Mouse (Mus musculus): ENCODE results near the gene Arr3. TPM values are rescaled to one million over a fixed set of nuclear protein-coding genes. Genes with fewer than 3 reads are reported as not detected.

Gene Arr3
- total RNA-seq (2021) (not detected), polyA plus RNA-seq (2012; rRNA removed) (not detected in 2 replicates)
- long read RNA-seq = 0 reads

- DNase-seq = no peak
Measured at GRCm38 (mm10) chrX:100605314-100605713, at the start of gene Arr3. TSS of gene Arr3 (plus strand) at chrX:100605497.

GRCm38 (mm10) chrX:100556026-100556425 lies 49.3 kb upstream of the Arr3 start:
- no peak for DNase-seq

GRCm38 (mm10) chrX:100565696-100566095 lies 39.6 kb upstream of the Arr3 start:
- no peak for DNase-seq

GRCm38 (mm10) chrX:100571951-100572350 lies 33.3 kb upstream of the Arr3 start, which contains the start of gene Awat1:
TSS of gene Awat1 (plus strand) at chrX:100572251.
- DNase-seq = no peak

GRCm38 (mm10) chrX:100594791-100595190 lies 10.5 kb upstream of the Arr3 start, which contains the start of gene P2ry4:
TSS of gene P2ry4 (minus strand) at chrX:100594869.
- no peak for DNase-seq

GRCm38 (mm10) chrX:100597439-100597838 lies 7.9 kb upstream of the Arr3 start:
- peak; percentile 41 for DNase-seq

- no peak for DNase-seq
Measured at GRCm38 (mm10) chrX:100599755-100600154, 5.5 kb upstream of the Arr3 start.

- DNase-seq = no peak
Measured at GRCm38 (mm10) chrX:100618488-100618887, 13.2 kb downstream of the Arr3 start.

GRCm38 (mm10) chrX:100621366-100621765 lies 16.1 kb downstream of the Arr3 start:
- no peak for DNase-seq

GRCm38 (mm10) chrX:100624242-100624641 lies 18.9 kb downstream of the Arr3 start:
- no peak for DNase-seq

- DNase-seq = no peak
Measured at GRCm38 (mm10) chrX:100625146-100625545, 19.8 kb downstream of the Arr3 start.

- no peak for DNase-seq
Measured at GRCm38 (mm10) chrX:100625546-100625801, 20.2 kb downstream of the Arr3 start, which contains the start of gene Kif4. TSS of gene Kif4 (plus strand) at chrX:100625737.

- peak; percentile 92 for DNase-seq
Measured at GRCm38 (mm10) chrX:100625802-100626793, 20.8 kb downstream of the Arr3 start, which contains the start of gene Pdzd11. TSS of gene Pdzd11 (minus strand) at chrX:100626568.

GRCm38 (mm10) chrX:100629076-100629475 lies 23.8 kb downstream of the Arr3 start:
- DNase-seq = no peak

GRCm38 (mm10) chrX:100638477-100638876 lies 33.2 kb downstream of the Arr3 start:
- no peak for DNase-seq

GRCm38 (mm10) chrX:100652848-100653247 lies 47.6 kb downstream of the Arr3 start:
- no peak for DNase-seq

- DNase-seq = no peak
Measured at GRCm38 (mm10) chrX:100664825-100665224, 59.5 kb downstream of the Arr3 start.

Other genes with a start within 250 kb of the Arr3 start
- gene Otud6a, start 176.5 kb upstream of the Arr3 start, total RNA-seq (2021) = not detected
- gene Otud6a, start 176.5 kb upstream of the Arr3 start, polyA plus RNA-seq (2012; rRNA removed) = not detected in 2 replicates
- gene Awat2, start 162.8 kb upstream of the Arr3 start, total RNA-seq (2021) = under 1 TPM; 0.40 to 0.83 TPM
- 0.30 and 0.42 TPM in 2 replicates for gene Awat2, start 162.8 kb upstream of the Arr3 start, polyA plus RNA-seq (2012; rRNA removed)
- 10 to 100 TPM; 60.0 to 69.0 TPM for gene Igbp1, start 111.2 kb upstream of the Arr3 start, total RNA-seq (2021)
- gene Igbp1, start 111.2 kb upstream of the Arr3 start, polyA plus RNA-seq (2012; rRNA removed) = 5.7 and 6.7 TPM in 2 replicates
- gene Dgat2l6, start 80.7 kb upstream of the Arr3 start, total RNA-seq (2021) = not detected
- not detected in 2 replicates for gene Dgat2l6, start 80.7 kb upstream of the Arr3 start, polyA plus RNA-seq (2012; rRNA removed)
- not detected for gene Awat1, start 33.2 kb upstream of the Arr3 start, total RNA-seq (2021)
- gene Awat1, start 33.2 kb upstream of the Arr3 start, polyA plus RNA-seq (2012; rRNA removed) = not detected in 2 replicates
- under 1 TPM in 1 of 2 experiments, not detected in 1; 0.09 TPM for gene P2ry4, start 10.6 kb upstream of the Arr3 start, total RNA-seq (2021)
- not detected in 2 replicates for gene P2ry4, start 10.6 kb upstream of the Arr3 start, polyA plus RNA-seq (2012; rRNA removed)
- gene Kif4, start 20.2 kb downstream of the Arr3 start, total RNA-seq (2021) = under 1 TPM; 0.35 to 0.86 TPM
- gene Kif4, start 20.2 kb downstream of the Arr3 start, polyA plus RNA-seq (2012; rRNA removed) = 0.03 and 0.20 TPM in 2 replicates
- gene Pdzd11, start 21.1 kb downstream of the Arr3 start, total RNA-seq (2021) = 10 to 100 TPM; 57.9 to 58.0 TPM
- 10.4 and 10.6 TPM in 2 replicates for gene Pdzd11, start 21.1 kb downstream of the Arr3 start, polyA plus RNA-seq (2012; rRNA removed)
- gene Gdpd2, start 124.4 kb downstream of the Arr3 start, total RNA-seq (2021) = under 1 TPM; 0.17 to 0.20 TPM
- gene Gdpd2, start 124.4 kb downstream of the Arr3 start, polyA plus RNA-seq (2012; rRNA removed) = 0.60 and 0.86 TPM in 2 replicates
- 10 to 100 TPM; 33.3 to 48.6 TPM for gene Dlg3, start 162.2 kb downstream of the Arr3 start, total RNA-seq (2021)
- gene Dlg3, start 162.2 kb downstream of the Arr3 start, polyA plus RNA-seq (2012; rRNA removed) = 7.1 TPM in 2 replicates

All from adrenal gland, adult 2 months (tissue).